Mouse (Mus musculus): ENCODE measurements around the gene Tcf7l2. TPM values are rescaled to one million over a fixed set of nuclear protein-coding genes. Genes with fewer than 3 reads are reported as not detected.

The Tcf7l2 gene
- total RNA-seq, 2 experiments from 2014 or later: 8.1 to 9.0 TPM

- Histone ChIP-seq H3K27ac (no peak overlapping the region), H3K4me3 (no peak overlapping the region)
- TF ChIP-seq CTCF (IDR thresholded peaks at IDR 0.05): peak; percentile 47
- intact Hi-C loops (cut with DNase I): loop anchor here (5.0 kb wide), 1 partner anchor 223 kb away; no protein-coding TSS in a partner anchor
- no peak for DNase-seq (ENCODE audit: extremely low spot score in 1 of 2, low spot score in 2 of 2)
Observed at GRCm38 (mm10) chr19:55909039-55909438, 167.4 kb downstream of the Tcf7l2 start.

- no peak overlapping the region for H3K27ac ChIP-seq
- no peak for DNase-seq (ENCODE audit: extremely low spot score in 1 of 2, low spot score in 2 of 2)
- intact Hi-C loops (cut with DNase I): no loop called here
- H3K4me3 ChIP-seq: no peak overlapping the region
- no peak for TF ChIP-seq CTCF (IDR thresholded peaks at IDR 0.05)
Observed at GRCm38 (mm10) chr19:55911941-55912340, 170.3 kb downstream of the Tcf7l2 start.

- no peak; the same call in 1 of the 2 replicates for TF ChIP-seq CTCF (IDR thresholded peaks at IDR 0.05)
- intact Hi-C loops (cut with DNase I): no loop called here
- no peak for DNase-seq (ENCODE audit: extremely low spot score in 1 of 2, low spot score in 2 of 2)
- Histone ChIP-seq H3K27ac (no peak overlapping the region), H3K4me3 (no peak overlapping the region)
Observed at GRCm38 (mm10) chr19:55912813-55913212, 171.2 kb downstream of the Tcf7l2 start.

GRCm38 (mm10) chr19:55913585-55913984, 172.0 kb downstream of the Tcf7l2 start:
- no peak for TF ChIP-seq CTCF (IDR thresholded peaks at IDR 0.05)
- H3K27ac ChIP-seq: no peak overlapping the region
- no peak for DNase-seq (ENCODE audit: extremely low spot score in 1 of 2, low spot score in 2 of 2)
- intact Hi-C loops (cut with DNase I): no loop called here
- no peak overlapping the region for H3K4me3 ChIP-seq

- intact Hi-C loops (cut with DNase I): no loop called here
- no peak overlapping the region for H3K4me3 ChIP-seq
- no peak for TF ChIP-seq CTCF (IDR thresholded peaks at IDR 0.05)
- no peak overlapping the region for H3K27ac ChIP-seq
- no peak for DNase-seq (ENCODE audit: extremely low spot score in 1 of 2, low spot score in 2 of 2)
Observed at GRCm38 (mm10) chr19:55914614-55915211, 173.1 kb downstream of the Tcf7l2 start.

- Histone ChIP-seq H3K27ac (no peak overlapping the region), H3K4me3 (no peak overlapping the region)
- TF ChIP-seq CTCF (IDR thresholded peaks at IDR 0.05): no peak
- no peak for DNase-seq (ENCODE audit: extremely low spot score in 1 of 2, low spot score in 2 of 2)
- intact Hi-C loops (cut with DNase I): no loop called here
Observed at GRCm38 (mm10) chr19:55915506-55915905, 173.9 kb downstream of the Tcf7l2 start.

- Histone ChIP-seq H3K27ac (no peak overlapping the region), H3K4me3 (no peak overlapping the region)
- DNase-seq (ENCODE audit: extremely low spot score in 1 of 2, low spot score in 2 of 2): no peak
- intact Hi-C loops (cut with DNase I): no loop called here
- no peak for TF ChIP-seq CTCF (IDR thresholded peaks at IDR 0.05)
Observed at GRCm38 (mm10) chr19:55916211-55916610, 174.6 kb downstream of the Tcf7l2 start.

GRCm38 (mm10) chr19:55923789-55924426, 182.3 kb downstream of the Tcf7l2 start:
- H3K4me3 ChIP-seq: no peak overlapping the region
- TF ChIP-seq CTCF (IDR thresholded peaks at IDR 0.05): no peak
- no peak for DNase-seq (ENCODE audit: extremely low spot score in 1 of 2, low spot score in 2 of 2)
- H3K27ac ChIP-seq: no peak overlapping the region
- intact Hi-C loops (cut with DNase I): no loop called here

GRCm38 (mm10) chr19:55924800-55925199, 183.2 kb downstream of the Tcf7l2 start:
- no peak overlapping the region for H3K27ac ChIP-seq
- TF ChIP-seq CTCF (IDR thresholded peaks at IDR 0.05): no peak
- DNase-seq (ENCODE audit: extremely low spot score in 1 of 2, low spot score in 2 of 2): no peak
- H3K4me3 ChIP-seq: no peak overlapping the region
- intact Hi-C loops (cut with DNase I): no loop called here

GRCm38 (mm10) chr19:55925425-55925803, 183.8 kb downstream of the Tcf7l2 start:
- no peak overlapping the region for H3K4me3 ChIP-seq
- H3K27ac ChIP-seq: no peak overlapping the region
- no peak for TF ChIP-seq CTCF (IDR thresholded peaks at IDR 0.05)
- no peak for DNase-seq (ENCODE audit: extremely low spot score in 1 of 2, low spot score in 2 of 2)
- intact Hi-C loops (cut with DNase I): no loop called here

- intact Hi-C loops (cut with DNase I): no loop called here
- no peak for DNase-seq (ENCODE audit: extremely low spot score in 1 of 2, low spot score in 2 of 2)
- H3K27ac ChIP-seq: no peak overlapping the region
- TF ChIP-seq CTCF (IDR thresholded peaks at IDR 0.05): no peak
- no peak overlapping the region for H3K4me3 ChIP-seq
Observed at GRCm38 (mm10) chr19:55925804-55926521, 184.3 kb downstream of the Tcf7l2 start.

GRCm38 (mm10) chr19:55926858-55927673, 185.4 kb downstream of the Tcf7l2 start:
- Histone ChIP-seq H3K27ac (no peak overlapping the region), H3K4me3 (no peak overlapping the region)
- intact Hi-C loops (cut with DNase I): no loop called here
- no peak for TF ChIP-seq CTCF (IDR thresholded peaks at IDR 0.05)
- no peak for DNase-seq (ENCODE audit: extremely low spot score in 1 of 2, low spot score in 2 of 2)
